Mouse (Mus musculus) kidney, embryonic 16.5 days (tissue): ENCODE results near the gene Slc25a12. TPM values are rescaled to one million over a fixed set of nuclear protein-coding genes. Genes with fewer than 3 reads are reported as not detected.

Experiments used
- ATAC-seq: fragments of 200-750 bp; cut with Nextera tagmentation; 2 replicates; pipeline ENCODE4 v1.8.0; 2017; ENCODE audit warnings: moderate TSS enrichment; ENCODE audit not compliant: low FRiP score, low TSS enrichment
- H3K27ac ChIP-seq: fragments of 300-500 bp; sonication (generic); 2 replicates; pipeline ENCODE4 v1.5.1; 2014; ENCODE audit warnings: low read length
- H3K27me3 ChIP-seq: fragments of 300-500 bp; sonication (generic); 2 replicates; pipeline ENCODE4 v1.6.1; 2014; ENCODE audit warnings: low read length, control low read depth, mixed read lengths; ENCODE audit not compliant: insufficient read depth
- H3K36me3 ChIP-seq: fragments of 300-500 bp; sonication (generic); 2 replicates; pipeline ENCODE4 v1.6.1; 2014; ENCODE audit warnings: low read length, control low read depth, mixed read lengths; ENCODE audit not compliant: insufficient read depth
- H3K4me1 ChIP-seq: fragments of 300-500 bp; sonication (generic); 2 replicates; pipeline ENCODE4 v1.6.1; 2014; ENCODE audit warnings: low read length, control low read depth, mixed read lengths; ENCODE audit not compliant: insufficient read depth
- H3K4me2 ChIP-seq: fragments of 300-500 bp; sonication (generic); replicated peaks from 2 replicates; pipeline ENCODE4 v1.6.1; 2014; ENCODE audit warnings: low read depth, low read length
- H3K4me3 ChIP-seq: fragments of 300-500 bp; sonication (generic); 2 replicates; pipeline ENCODE4 v1.5.1; 2014; ENCODE audit warnings: mild to moderate bottlenecking, low read length
- H3K9ac ChIP-seq: fragments of 300-500 bp; sonication (generic); replicated peaks from 2 replicates; pipeline ENCODE4 v1.6.1; 2014; ENCODE audit warnings: low read length
- H3K9me3 ChIP-seq: fragments of 300-500 bp; sonication (generic); 2 replicates; pipeline ENCODE4 v1.6.1; 2016; ENCODE audit warnings: low read length, control low read depth
- WGBS: fragments of 180-500 bp; shearing (Covaris S2); extraction: QIAGEN DNeasy Blood & Tissue Kit; methylation state at CpG from one replicate; pipeline ENCODE4 v1.1.7; 2014; 5-methylcytosine and 5-hydroxymethylcytosine counted together
- polyA plus RNA-seq: library from polyadenylated mRNA; unstranded; fragments of >200 nt; fragmentation: Nextera tagmentation; extraction: Ambion mirVana; gene quantifications from 2 replicates; pipeline ENCODE4 v1.2.1, GENCODE M21; 2015

Slc25a12 gene
- polyA plus RNA-seq, 1 experiment from 2014 or later: 53.3 TPM

DNA sequence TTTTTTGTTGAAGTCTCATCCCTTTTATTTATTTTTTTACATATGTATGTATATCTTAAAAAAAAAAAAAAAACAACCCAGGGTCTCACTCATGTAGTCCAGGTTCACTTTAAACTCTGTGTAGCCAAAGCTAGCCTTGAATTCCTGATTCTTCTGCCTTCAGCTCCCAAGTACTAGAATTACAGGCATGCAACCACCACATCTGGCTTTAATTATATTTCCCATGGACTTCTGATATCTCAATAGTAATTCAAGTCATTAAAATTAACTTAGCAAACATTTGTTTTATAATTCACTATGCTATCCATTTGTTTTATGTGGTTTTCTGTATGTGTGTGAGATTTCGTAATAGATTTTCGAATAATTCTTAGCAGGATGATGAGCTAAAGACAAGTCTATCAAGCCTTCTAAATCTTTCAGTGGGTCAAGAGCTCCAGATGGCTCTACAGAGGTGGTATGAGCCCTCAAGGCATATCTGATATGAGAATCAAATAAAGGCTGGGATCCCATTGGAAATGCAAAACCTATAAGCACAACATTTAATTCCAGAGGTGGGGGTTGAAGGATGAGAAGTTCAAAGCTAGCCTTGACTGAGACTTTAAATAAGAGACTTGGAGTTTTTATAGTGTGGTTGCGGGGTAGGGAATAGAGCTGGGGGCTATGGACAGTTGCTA lies 51.3 kb downstream of the Slc25a12 start:
- no peaks in the 10 kb centered on the region for H3K9me3 ChIP-seq
- H3K9ac ChIP-seq: no peak overlapping the region
- WGBS: 88% methylated on average over 3 of the region's 3 CpGs
- H3K27ac ChIP-seq: no peak overlapping the region
- ATAC-seq: no peak
- H3K27me3 ChIP-seq: no peaks in the 10 kb centered on the region
- H3K4me3 ChIP-seq: no peak overlapping the region
- no peaks in the 10 kb centered on the region for H3K4me1 ChIP-seq
- no peak overlapping the region for H3K4me2 ChIP-seq
- H3K36me3 ChIP-seq: peaks cover 14% of the 10 kb centered on the region

DNA sequence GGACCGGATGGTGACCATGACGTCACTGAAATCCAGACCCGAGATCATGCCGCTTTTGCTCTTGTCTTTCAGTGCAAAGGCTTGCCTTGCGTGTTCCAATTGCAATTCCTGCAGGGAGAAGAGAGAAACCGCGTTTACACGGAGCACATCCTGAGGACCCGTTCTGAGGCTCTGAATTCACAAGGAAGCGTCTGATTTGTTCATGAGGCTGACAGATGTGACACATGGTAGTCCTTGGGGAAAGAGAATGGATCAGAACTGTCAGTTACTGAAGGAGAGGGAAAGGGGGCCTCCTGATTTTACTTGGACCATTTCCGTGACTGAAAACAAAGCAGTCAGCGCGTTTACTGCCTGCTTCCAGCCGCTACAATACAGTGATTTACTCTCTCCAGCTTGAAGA lies 52.5 kb downstream of the Slc25a12 start:
- H3K27me3 ChIP-seq: no peaks in the 10 kb centered on the region
- H3K4me3 ChIP-seq: peak overlapping the region; percentile 8
- H3K4me2 ChIP-seq: peak overlapping the region; percentile 27
- no peaks in the 10 kb centered on the region for H3K9me3 ChIP-seq
- peaks cover 21% of the 10 kb centered on the region for H3K36me3 ChIP-seq
- no peaks in the 10 kb centered on the region for H3K4me1 ChIP-seq
- H3K9ac ChIP-seq: 0 out of 2 replicates have a peak overlapping the region, but pooled peaks have one; percentile 1
- H3K27ac ChIP-seq: no peak overlapping the region
- no peak for ATAC-seq
- WGBS: 41% methylated on average over 14 of the region's 14 CpGs

DNA sequence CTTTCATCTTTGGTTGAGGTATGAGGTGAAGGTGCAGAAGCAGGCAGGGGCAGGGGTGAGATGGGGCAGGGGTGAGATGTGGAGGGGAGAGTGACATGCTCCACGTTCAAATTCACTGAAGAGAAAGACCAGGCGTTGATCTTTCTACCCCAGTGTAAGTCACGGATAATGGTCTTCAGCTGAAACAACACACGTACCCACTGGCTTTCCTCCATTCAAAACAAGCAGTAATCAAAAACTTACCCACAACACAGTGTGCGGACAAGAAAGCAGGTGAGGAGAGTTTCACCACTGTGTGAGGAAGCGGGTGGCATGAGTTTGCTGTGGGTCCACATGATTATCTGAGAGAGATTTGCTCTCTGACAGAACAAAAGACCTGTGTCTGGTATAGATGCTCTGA lies 53.5 kb downstream of the Slc25a12 start:
- no peak for ATAC-seq
- Histone ChIP-seq H3K27me3 (no peaks in the 10 kb centered on the region), H3K4me1 (no peaks in the 10 kb centered on the region), H3K9me3 (no peaks in the 10 kb centered on the region), H3K9ac (no peak overlapping the region), H3K27ac (no peak overlapping the region), H3K4me3 (no peak overlapping the region), H3K4me2 (no peak overlapping the region), H3K36me3 (peaks cover 18% of the 10 kb centered on the region)
- 64% methylated on average over 6 of the region's 6 CpGs for WGBS

DNA sequence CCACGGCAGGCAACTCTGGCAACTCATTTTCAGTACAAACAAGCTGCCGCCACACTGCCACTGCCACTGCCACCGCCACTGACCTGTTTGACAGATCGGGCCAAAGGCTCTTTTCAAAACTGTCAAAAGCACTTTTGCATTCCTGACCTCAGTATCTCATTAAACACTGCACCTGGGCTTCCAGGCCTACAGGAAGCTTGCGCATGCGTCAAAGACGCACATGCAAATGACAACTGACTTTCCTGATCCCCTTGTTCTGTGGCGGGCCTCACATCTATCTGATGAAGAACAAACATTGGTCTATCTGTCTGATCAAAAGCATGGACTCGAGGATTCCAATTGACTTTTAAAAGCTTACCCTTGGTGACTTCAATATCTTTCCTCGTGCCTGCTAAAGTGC lies 55.5 kb downstream of the Slc25a12 start:
- Histone ChIP-seq H3K4me2 (no peak overlapping the region), H3K4me1 (no peaks in the 10 kb centered on the region), H3K9ac (no peak overlapping the region), H3K27me3 (no peaks in the 10 kb centered on the region), H3K36me3 (peaks cover 12% of the 10 kb centered on the region; the same call in 1 of the 2 replicates), H3K27ac (no peak overlapping the region), H3K4me3 (no peak overlapping the region), H3K9me3 (no peaks in the 10 kb centered on the region)
- WGBS: 78% methylated on average over 10 of the region's 10 CpGs
- ATAC-seq: no peak

DNA sequence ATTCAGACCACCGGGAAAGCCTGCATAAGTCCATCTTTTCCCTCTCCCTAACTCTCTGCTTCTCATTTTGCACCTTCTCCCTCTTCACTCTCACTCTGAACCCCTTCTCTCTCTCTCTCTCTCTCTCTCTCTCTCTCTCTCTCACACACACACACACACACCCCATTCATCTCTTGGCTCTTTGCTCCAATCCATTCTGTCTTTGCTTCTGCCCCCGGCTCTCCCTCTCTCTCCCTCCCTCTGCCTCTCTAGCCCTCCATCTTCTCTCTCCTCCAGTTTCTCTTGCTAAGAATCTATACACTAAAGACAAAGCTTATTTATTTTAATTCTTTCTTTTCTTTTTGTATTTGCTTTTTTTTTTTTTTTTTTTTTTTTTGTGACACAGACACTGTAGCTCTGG lies 57.8 kb downstream of the Slc25a12 start:
- ATAC-seq: no peak
- H3K4me1 ChIP-seq: peaks cover 2% of the 10 kb centered on the region; the same call in 1 of the 2 replicates
- no peak overlapping the region for H3K4me2 ChIP-seq
- no peaks in the 10 kb centered on the region for H3K9me3 ChIP-seq
- no peak overlapping the region for H3K27ac ChIP-seq
- peaks cover 12% of the 10 kb centered on the region; the same call in 1 of the 2 replicates for H3K36me3 ChIP-seq
- WGBS: 78% methylated on average over 2 of the region's 2 CpGs
- H3K27me3 ChIP-seq: no peaks in the 10 kb centered on the region
- no peak overlapping the region for H3K4me3 ChIP-seq
- H3K9ac ChIP-seq: no peak overlapping the region

DNA sequence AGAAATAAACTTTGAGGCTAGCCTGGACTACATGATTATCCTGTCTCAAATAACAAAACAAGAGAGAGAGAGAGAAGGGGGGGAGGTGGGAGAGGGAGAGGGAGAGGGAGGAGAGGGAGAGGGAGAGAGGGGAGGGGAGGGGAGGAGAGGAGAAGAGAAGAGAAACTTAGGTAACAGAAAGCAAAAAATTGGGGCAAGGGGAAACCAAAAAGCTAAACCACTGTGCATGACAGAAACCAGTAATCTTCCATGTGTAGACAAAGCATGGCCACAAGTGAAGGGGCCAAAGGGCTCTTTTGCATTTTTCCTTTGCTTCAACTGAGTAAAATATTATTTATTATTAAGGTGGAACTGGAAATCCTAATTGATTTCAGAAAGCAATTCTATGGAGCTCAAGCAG lies 61.2 kb downstream of the Slc25a12 start:
- Histone ChIP-seq H3K9me3 (no peaks in the 10 kb centered on the region), H3K4me2 (no peak overlapping the region), H3K4me3 (no peak overlapping the region), H3K9ac (no peak overlapping the region), H3K27ac (no peak overlapping the region), H3K27me3 (no peaks in the 10 kb centered on the region), H3K36me3 (peaks cover 12% of the 10 kb centered on the region; the same call in 1 of the 2 replicates), H3K4me1 (peaks cover 10% of the 10 kb centered on the region)
- no peak for ATAC-seq

DNA sequence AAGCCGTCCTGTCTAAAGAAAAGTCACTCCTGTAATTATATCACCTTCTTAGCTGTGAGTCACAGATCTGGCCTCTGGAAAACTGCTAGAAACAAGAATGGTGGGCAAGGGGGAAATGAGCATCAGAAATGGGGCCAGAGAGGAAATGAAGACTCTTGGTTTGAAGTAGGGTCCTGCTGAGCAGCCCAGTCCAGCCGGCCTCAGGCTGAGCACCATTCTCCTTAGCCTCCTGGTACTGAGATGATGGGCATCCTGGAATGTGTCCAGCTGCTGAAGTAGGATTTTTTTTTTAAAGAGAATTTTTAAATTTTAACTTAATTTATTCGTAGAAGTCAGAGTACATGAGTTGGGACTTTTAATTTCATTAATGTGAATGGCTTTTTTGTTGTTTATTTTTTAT lies 62.7 kb downstream of the Slc25a12 start:
- no peak for ATAC-seq
- Histone ChIP-seq H3K27me3 (no peaks in the 10 kb centered on the region), H3K27ac (no peak overlapping the region)

DNA sequence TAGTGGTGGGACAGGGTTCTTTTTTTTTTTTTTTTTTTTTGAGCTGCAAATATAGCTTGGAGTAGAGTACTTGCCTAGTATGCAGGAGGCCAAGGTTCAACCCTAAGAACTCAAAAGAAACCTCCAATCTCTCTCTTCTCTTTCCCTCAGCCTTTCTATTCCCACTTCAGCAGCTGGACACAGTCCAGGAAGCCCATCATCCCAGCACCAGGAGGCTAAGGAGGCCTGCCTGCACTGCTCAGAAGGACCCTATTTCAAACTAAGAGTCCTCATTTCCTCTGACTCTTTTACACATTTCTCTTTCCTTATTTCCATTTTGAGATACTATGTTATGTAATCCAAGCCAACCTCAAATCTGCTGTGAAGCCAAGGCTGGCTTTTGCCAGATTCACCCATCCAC lies 64.3 kb downstream of the Slc25a12 start:
- Histone ChIP-seq H3K27me3 (no peaks in the 10 kb centered on the region), H3K4me3 (no peak overlapping the region), H3K4me2 (no peak overlapping the region), H3K36me3 (0 out of 2 replicates have a peak, but pooled peaks cover 3% of the 10 kb centered on the region), H3K9ac (no peak overlapping the region), H3K27ac (no peak overlapping the region), H3K4me1 (peaks cover 10% of the 10 kb centered on the region), H3K9me3 (no peaks in the 10 kb centered on the region)
- peak; percentile 86; the same call in 1 of the 2 replicates for ATAC-seq

More for the DNA sequence above, 62.7 kb downstream of the Slc25a12 start:
- 39% methylated on average over 3 of the region's 3 CpGs for whole genome bisulfite sequencing
- Histone ChIP-seq H3K4me1 (peaks cover 10% of the 10 kb centered on the region), H3K9ac (no peak overlapping the region), H3K4me2 (no peak overlapping the region), H3K9me3 (no peaks in the 10 kb centered on the region), H3K4me3 (no peak overlapping the region), H3K36me3 (0 out of 2 replicates have a peak, but pooled peaks cover 3% of the 10 kb centered on the region)

DNA sequence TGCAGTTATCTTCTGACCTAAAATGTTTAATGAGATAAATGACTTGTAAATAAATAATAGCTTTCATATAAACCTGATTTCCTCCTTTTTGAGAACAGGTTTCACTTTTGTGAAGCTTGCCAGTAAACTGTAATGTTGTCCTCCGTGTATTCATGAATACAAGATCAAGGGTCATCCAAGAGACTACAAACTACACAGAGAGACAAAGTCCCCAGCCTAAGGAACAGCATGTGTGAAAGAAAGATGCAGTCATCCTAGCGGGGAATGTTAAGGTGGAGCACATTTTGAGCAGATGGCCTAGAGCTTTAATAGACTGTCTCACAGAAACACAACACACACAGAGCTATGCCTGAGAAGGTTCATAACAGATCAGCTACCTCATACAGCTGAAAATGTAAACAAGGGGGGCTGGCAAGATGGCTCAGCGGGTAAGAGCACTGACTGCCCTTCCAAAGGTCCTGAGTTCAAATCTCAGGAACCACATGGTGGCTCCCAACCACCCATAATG lies 65.3 kb downstream of the Slc25a12 start:
- no peak overlapping the region for H3K4me3 ChIP-seq
- H3K4me2 ChIP-seq: no peak overlapping the region
- H3K27me3 ChIP-seq: no peaks in the 10 kb centered on the region
- peaks cover 15% of the 10 kb centered on the region for H3K4me1 ChIP-seq
- no peak for ATAC-seq
- H3K9me3 ChIP-seq: no peaks in the 10 kb centered on the region
- H3K36me3 ChIP-seq: no peaks in the 10 kb centered on the region
- H3K9ac ChIP-seq: no peak overlapping the region
- whole genome bisulfite sequencing: 75% methylated on average over 3 of the region's 3 CpGs
- H3K27ac ChIP-seq: no peak overlapping the region

DNA sequence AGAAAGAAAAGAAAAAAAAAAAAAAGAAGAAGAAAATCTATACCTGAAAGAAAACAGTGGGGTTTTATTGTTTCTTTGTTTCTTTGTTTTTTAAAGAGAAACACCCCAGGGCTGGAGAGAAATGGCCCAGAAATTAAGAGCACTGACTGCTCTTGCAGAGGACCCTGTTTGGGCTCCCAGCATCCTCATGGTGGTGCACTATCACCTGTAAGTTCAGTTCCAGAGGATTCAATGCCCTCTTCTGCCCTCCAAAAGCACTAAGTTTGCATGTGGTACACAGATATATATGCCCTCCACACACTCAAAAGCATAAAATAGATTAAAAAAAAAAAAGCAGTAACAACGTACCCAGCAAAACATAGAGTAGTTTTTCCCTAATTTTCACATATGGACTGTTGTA lies 68.8 kb downstream of the Slc25a12 start:
- 89% methylated on average over 1 of the region's 1 CpGs for WGBS
- no peaks in the 10 kb centered on the region for H3K36me3 ChIP-seq
- peaks cover 14% of the 10 kb centered on the region for H3K4me1 ChIP-seq
- H3K4me3 ChIP-seq: no peak overlapping the region
- ATAC-seq: no peak
- no peaks in the 10 kb centered on the region for H3K9me3 ChIP-seq
- H3K27me3 ChIP-seq: no peaks in the 10 kb centered on the region
- H3K27ac ChIP-seq: no peak overlapping the region
- no peak overlapping the region for H3K4me2 ChIP-seq
- H3K9ac ChIP-seq: no peak overlapping the region
